Mouse (Mus musculus) olfactory bulb, adult 2 months (tissue): Measurements from ENCODE around the gene Figla.
A peak's percentile ranks its signal among the peaks of the same experiment; 100 is the strongest.

Source experiments
- CTCF ChIP-seq: fragments of 200-500 bp; IDR thresholded peaks from 2 replicates; pipeline ENCODE4 v1.5.1; 2012; ENCODE audit warnings: low read depth, mild to moderate bottlenecking, low read length, moderate library complexity; ENCODE audit not compliant: insufficient read depth
- POLR2A ChIP-seq: fragments of 200-500 bp; IDR thresholded peaks from 2 replicates; pipeline ENCODE4 v1.6.1; 2012; ENCODE audit warnings: mild to moderate bottlenecking, low read depth, low read length, moderate library complexity; ENCODE audit not compliant: insufficient read depth

- TF ChIP-seq POLR2A (no peak), CTCF (peak; percentile 89)
Measured at GRCm38 (mm10) chr6:86004271-86005148, 11.5 kb upstream of the Figla start.
